Mouse (Mus musculus) urinary bladder, postnatal 0 days (tissue): ENCODE results near the gene Cylc2. TPM values are rescaled to one million over a fixed set of nuclear protein-coding genes. Genes with fewer than 3 reads are reported as not detected.

Experiments used
- polyA plus RNA-seq: library from polyadenylated mRNA; unstranded; fragments of >200 nt; fragmentation: Nextera tagmentation; extraction: Ambion mirVana; gene quantifications from 2 replicates; pipeline ENCODE4 v1.2.1, GENCODE M21; 2015

The Cylc2 gene
- not detected in 2 replicates for polyA plus RNA-seq

GRCm38 (mm10) chr4:51216378-51216777, at the start of gene Cylc2:
Gene Cylc2 (plus strand): TSS chr4:51216678.

